Mouse (Mus musculus): ENCODE results near the gene Auts2. TPM values are rescaled to one million over a fixed set of nuclear protein-coding genes. Genes with fewer than 3 reads are reported as not detected.

Auts2 gene
- polyA plus RNA-seq, 1 experiment from 2014 or later, result 1.0 TPM

DNA sequence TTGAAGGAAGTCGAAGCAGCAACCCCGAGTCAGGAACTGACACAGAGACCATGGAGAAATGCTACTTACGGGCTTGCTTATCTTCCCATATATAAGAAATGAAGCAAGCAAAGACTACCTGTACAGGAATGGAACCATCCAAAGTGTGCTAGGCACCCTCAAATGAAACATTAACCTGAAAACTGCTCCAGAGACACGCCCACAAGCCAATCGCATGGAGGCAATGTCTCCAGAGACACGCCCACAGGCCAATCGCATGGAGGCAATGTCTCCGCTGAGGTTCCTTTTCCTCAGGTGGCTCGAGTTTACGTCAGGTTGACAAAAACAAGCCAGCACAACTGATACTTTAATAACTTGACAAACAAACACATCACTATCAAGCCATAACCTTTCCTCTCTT, 379.2 kb downstream of the Auts2 start:
- Histone ChIP-seq H3K4me1 (ENCODE audit: insufficient read depth) (no peaks in the 10 kb centered on the region), H3K27ac (ENCODE audit: low read depth) (no peak overlapping the region), H3K9me3 (ENCODE audit: low read length) (no peaks in the 10 kb centered on the region), H3K4me2 (ENCODE audit: low read depth, low read length) (no peak overlapping the region), H3K9ac (replicated peaks) (no peak overlapping the region), H3K36me3 (replicated peaks; ENCODE audit: insufficient read depth, low read length) (no peaks in the 10 kb centered on the region), H3K27me3 (ENCODE audit: insufficient read depth, low read length) (no peaks in the 10 kb centered on the region), H3K4me3 (ENCODE audit: low read depth, low read length) (no peak overlapping the region)
- TF ChIP-seq EP300 (IDR thresholded peaks at IDR 0.05; ENCODE audit: low read depth), result no peak
- no peak for TF ChIP-seq CTCF (IDR thresholded peaks at IDR 0.05; ENCODE audit: low read depth)
- WGBS (ENCODE audit: insufficient replicate concordance), result 77% methylated on average over 10 of the region's 10 CpGs
- ATAC-seq, result no peak
- DNase-seq, result no peak

DNA sequence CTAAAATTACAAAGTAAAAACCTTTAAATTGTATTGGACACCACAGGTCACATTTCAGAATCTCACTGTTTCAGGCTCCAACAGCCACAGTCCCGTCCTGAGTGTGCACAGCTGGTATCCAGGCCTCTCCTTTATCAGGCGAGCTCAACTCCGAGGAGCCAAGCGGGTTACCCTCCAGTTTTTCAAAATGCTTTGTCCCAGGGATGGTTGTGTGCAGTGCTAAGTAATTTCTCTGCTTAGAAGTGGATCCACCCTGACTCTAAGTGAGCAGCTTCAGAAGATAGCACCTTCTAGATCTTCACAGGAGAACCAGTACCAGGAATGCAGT, 381.0 kb downstream of the Auts2 start:
- no peaks in the 10 kb centered on the region for H3K9me3 ChIP-seq (ENCODE audit: low read length)
- no peaks in the 10 kb centered on the region for H3K36me3 ChIP-seq (replicated peaks; ENCODE audit: insufficient read depth, low read length)
- H3K27ac ChIP-seq (ENCODE audit: low read depth), result no peak overlapping the region
- H3K9ac ChIP-seq (replicated peaks), result no peak overlapping the region
- H3K4me1 ChIP-seq (ENCODE audit: insufficient read depth), result no peaks in the 10 kb centered on the region
- no peaks in the 10 kb centered on the region for H3K27me3 ChIP-seq (ENCODE audit: insufficient read depth, low read length)
- no peak overlapping the region for H3K4me3 ChIP-seq (ENCODE audit: low read depth, low read length)
- no peak overlapping the region for H3K4me2 ChIP-seq (ENCODE audit: low read depth, low read length)
- TF ChIP-seq CTCF (IDR thresholded peaks at IDR 0.05; ENCODE audit: low read depth), result no peak
- TF ChIP-seq EP300 (IDR thresholded peaks at IDR 0.05; ENCODE audit: low read depth), result no peak
- DNase-seq (no peak), ATAC-seq (no peak)
- 72% methylated on average over 4 of the region's 4 CpGs for WGBS (ENCODE audit: insufficient replicate concordance)

DNA sequence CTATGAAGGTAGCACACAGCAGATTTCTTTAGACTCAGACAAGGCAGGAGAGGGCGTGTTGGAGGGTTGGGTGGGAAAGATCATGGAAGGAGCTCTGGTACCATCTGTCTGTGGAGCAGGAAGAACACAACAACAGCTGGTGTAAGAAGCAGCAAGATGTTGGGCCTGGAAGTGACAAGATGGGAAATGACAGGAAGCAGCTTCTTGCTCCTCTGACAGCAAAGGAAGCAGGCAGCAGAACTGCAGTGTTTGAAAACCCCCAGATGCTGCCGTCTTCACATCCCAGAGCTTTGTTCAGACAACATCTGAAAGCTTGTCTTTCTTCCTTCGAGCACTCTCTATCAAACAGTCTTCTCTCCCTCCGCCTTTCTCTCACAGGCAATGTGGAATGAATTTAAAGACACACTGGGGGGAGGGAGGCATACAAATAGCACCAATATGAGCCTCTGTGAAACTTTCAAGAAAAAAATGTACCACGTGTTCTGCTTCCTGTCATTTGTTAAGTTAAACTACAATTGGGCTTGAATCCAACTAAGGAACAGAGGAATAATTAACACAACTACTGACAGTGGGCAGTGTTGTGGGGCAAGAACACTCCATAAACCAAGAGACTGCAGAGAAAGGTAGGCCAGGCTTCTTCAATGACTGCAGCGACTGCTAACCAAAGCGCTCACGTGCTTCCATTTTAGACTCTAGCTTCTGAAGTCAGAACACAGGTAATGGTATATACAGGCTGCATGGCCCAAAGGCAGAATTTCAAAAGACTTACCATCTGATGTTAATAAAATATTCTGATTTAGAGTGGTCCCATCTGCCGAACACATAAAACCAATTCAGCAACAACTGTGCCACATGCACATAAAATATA, 381.6 kb downstream of the Auts2 start:
- 64% methylated on average over 9 of the region's 9 CpGs for WGBS (ENCODE audit: insufficient replicate concordance)
- Histone ChIP-seq H3K4me1 (ENCODE audit: insufficient read depth) (no peaks in the 10 kb centered on the region), H3K27ac (ENCODE audit: low read depth) (no peak overlapping the region), H3K9me3 (ENCODE audit: low read length) (no peaks in the 10 kb centered on the region), H3K4me3 (ENCODE audit: low read depth, low read length) (no peak overlapping the region), H3K9ac (replicated peaks) (no peak overlapping the region), H3K4me2 (ENCODE audit: low read depth, low read length) (no peak overlapping the region), H3K27me3 (ENCODE audit: insufficient read depth, low read length) (no peaks in the 10 kb centered on the region), H3K36me3 (replicated peaks; ENCODE audit: insufficient read depth, low read length) (no peaks in the 10 kb centered on the region)
- ATAC-seq (no peak), DNase-seq (no peak)
- TF ChIP-seq EP300 (IDR thresholded peaks at IDR 0.05; ENCODE audit: low read depth), result no peak
- TF ChIP-seq CTCF (IDR thresholded peaks at IDR 0.05; ENCODE audit: low read depth), result no peak

DNA sequence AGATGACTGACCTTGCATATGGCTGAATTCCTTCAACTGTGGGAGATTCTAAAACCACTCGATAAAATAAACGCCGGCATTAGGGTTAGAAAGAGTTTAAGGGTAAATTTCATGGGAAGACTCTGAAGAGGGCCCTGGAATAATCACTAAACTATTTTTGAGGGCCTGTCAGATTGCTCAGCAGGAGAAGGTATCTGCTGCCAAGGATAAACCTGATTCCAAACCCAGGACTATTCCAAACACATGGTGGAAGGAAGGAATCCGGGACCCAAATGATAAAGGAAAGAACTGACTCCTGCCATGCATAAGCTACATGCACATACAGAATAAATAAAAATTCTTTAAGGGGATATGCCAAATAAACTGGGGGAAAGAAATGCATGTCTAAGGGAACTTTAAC, 399.0 kb downstream of the Auts2 start:
- DNase-seq (no peak), ATAC-seq (no peak)
- no peaks in the 10 kb centered on the region for H3K9me3 ChIP-seq (ENCODE audit: low read length)
- H3K4me2 ChIP-seq (ENCODE audit: low read depth, low read length), result no peak overlapping the region
- WGBS (ENCODE audit: insufficient replicate concordance), result 73% methylated on average over 4 of the region's 4 CpGs
- TF ChIP-seq EP300 (IDR thresholded peaks at IDR 0.05; ENCODE audit: low read depth) (no peak), CTCF (IDR thresholded peaks at IDR 0.05; ENCODE audit: low read depth) (no peak)
- no peaks in the 10 kb centered on the region for H3K4me1 ChIP-seq (ENCODE audit: insufficient read depth)
- H3K27me3 ChIP-seq (ENCODE audit: insufficient read depth, low read length), result no peaks in the 10 kb centered on the region
- H3K9ac ChIP-seq (replicated peaks), result no peak overlapping the region
- H3K27ac ChIP-seq (ENCODE audit: low read depth), result no peak overlapping the region
- H3K36me3 ChIP-seq (replicated peaks; ENCODE audit: insufficient read depth, low read length), result no peaks in the 10 kb centered on the region
- H3K4me3 ChIP-seq (ENCODE audit: low read depth, low read length), result no peak overlapping the region

DNA sequence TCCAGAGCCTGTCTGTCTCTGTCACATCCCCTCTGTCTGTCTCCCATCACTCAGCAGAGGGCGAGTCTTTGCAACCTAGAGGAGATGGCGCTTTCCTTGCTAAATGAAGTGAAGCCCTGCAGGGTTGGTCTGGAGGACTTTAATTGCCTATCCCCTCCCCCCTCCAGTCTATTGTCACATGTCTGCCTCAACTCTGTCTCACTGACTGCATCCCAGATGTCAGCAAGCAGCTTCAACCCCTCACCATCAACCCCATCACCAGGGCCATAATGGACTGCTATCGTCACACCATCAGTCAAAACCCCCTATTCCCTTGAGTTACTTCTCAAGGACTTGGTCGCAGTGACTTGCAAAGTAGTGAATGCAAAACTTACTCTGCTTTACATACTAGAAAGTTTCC, 402.3 kb downstream of the Auts2 start:
- H3K36me3 ChIP-seq (replicated peaks; ENCODE audit: insufficient read depth, low read length), result no peaks in the 10 kb centered on the region
- ATAC-seq (no peak), DNase-seq (no peak)
- no peak overlapping the region for H3K9ac ChIP-seq (replicated peaks)
- H3K27me3 ChIP-seq (ENCODE audit: insufficient read depth, low read length), result no peaks in the 10 kb centered on the region
- TF ChIP-seq EP300 (IDR thresholded peaks at IDR 0.05; ENCODE audit: low read depth) (no peak), CTCF (IDR thresholded peaks at IDR 0.05; ENCODE audit: low read depth) (no peak)
- H3K4me1 ChIP-seq (ENCODE audit: insufficient read depth), result no peaks in the 10 kb centered on the region
- WGBS (ENCODE audit: insufficient replicate concordance), result 85% methylated on average over 4 of the region's 4 CpGs
- H3K4me2 ChIP-seq (ENCODE audit: low read depth, low read length), result no peak overlapping the region
- H3K27ac ChIP-seq (ENCODE audit: low read depth), result no peak overlapping the region
- no peaks in the 10 kb centered on the region for H3K9me3 ChIP-seq (ENCODE audit: low read length)
- H3K4me3 ChIP-seq (ENCODE audit: low read depth, low read length), result no peak overlapping the region

DNA sequence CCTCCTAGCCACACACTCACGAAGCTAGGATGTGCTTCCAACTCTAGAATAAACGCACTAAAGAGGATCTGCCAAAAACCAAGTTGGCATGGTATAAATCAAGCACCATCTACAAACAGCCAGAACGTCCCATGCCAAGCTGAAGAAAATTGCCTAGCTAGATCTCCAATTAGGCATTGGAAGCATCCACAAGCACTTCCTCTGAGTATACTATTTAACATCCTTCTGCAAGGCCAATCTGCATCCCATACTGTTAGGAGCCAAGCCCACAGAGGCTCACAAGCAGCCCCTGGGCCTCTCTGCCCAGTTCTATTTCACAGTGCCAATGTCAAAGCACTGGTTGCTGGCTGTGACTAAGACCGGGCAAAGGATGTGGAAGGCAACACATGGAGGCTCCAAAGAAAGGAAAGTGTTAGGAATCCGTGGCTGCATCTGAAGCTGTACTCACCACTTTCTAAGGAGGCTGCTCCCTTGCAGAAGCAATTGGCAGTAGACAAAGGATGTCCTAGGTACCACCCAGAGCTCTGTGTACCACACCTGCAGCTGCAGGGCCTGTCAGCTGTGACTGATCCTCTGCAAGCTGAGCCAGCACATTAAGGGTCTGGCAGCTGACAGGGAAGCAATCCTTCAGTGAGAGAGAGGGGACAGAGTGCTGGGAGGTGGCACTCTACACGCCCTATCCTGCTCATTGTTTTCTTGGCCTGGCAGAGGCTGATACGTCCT, 407.0 kb downstream of the Auts2 start:
- ATAC-seq (no peak), DNase-seq (no peak)
- WGBS (ENCODE audit: insufficient replicate concordance), result 62% methylated on average over 7 of the region's 7 CpGs
- no peak overlapping the region for H3K4me3 ChIP-seq (ENCODE audit: low read depth, low read length)
- H3K4me1 ChIP-seq (ENCODE audit: insufficient read depth), result no peaks in the 10 kb centered on the region
- H3K9ac ChIP-seq (replicated peaks), result no peak overlapping the region
- H3K4me2 ChIP-seq (ENCODE audit: low read depth, low read length), result no peak overlapping the region
- no peaks in the 10 kb centered on the region for H3K36me3 ChIP-seq (replicated peaks; ENCODE audit: insufficient read depth, low read length)
- TF ChIP-seq CTCF (IDR thresholded peaks at IDR 0.05; ENCODE audit: low read depth) (no peak), EP300 (IDR thresholded peaks at IDR 0.05; ENCODE audit: low read depth) (no peak)
- H3K27me3 ChIP-seq (ENCODE audit: insufficient read depth, low read length), result no peaks in the 10 kb centered on the region
- no peak overlapping the region for H3K27ac ChIP-seq (ENCODE audit: low read depth)
- H3K9me3 ChIP-seq (ENCODE audit: low read length), result no peaks in the 10 kb centered on the region
